Mouse (Mus musculus) liver, embryonic 15.5 days (tissue): ENCODE results near the gene BC025920. TPM values are rescaled to one million over a fixed set of nuclear protein-coding genes. Genes with fewer than 3 reads are reported as not detected.
"Not testable (repeated sequence)": the region's sequence is repeated elsewhere in the genome, so short reads cannot be mapped to it uniquely, and the experiment has no call there.

ENCODE experiments used
- ATAC-seq: fragments of 200-750 bp; cut with Nextera tagmentation; 2 replicates; pipeline ENCODE4 v1.8.0; 2017; ENCODE audit warnings: moderate number of reproducible peaks, mild to moderate bottlenecking, moderate library complexity; ENCODE audit not compliant: insufficient read depth
- H3K27ac ChIP-seq: fragments of 300-500 bp; sonication (generic); replicated peaks from 2 replicates; pipeline ENCODE4 v1.5.1; 2015; ENCODE audit warnings: mild to moderate bottlenecking, inconsistent platforms
- H3K27me3 ChIP-seq: fragments of 300-500 bp; sonication (generic); 2 replicates; pipeline ENCODE4 v1.6.1; 2015; ENCODE audit warnings: mild to moderate bottlenecking, inconsistent platforms
- H3K36me3 ChIP-seq: fragments of 300-500 bp; sonication (generic); replicated peaks from 2 replicates; pipeline ENCODE4 v1.6.1; 2015; ENCODE audit warnings: moderate library complexity, mild to moderate bottlenecking, inconsistent platforms
- H3K4me1 ChIP-seq: fragments of 300-500 bp; sonication (generic); replicated peaks from 2 replicates; pipeline ENCODE4 v1.6.1; 2015; ENCODE audit warnings: inconsistent platforms
- H3K4me2 ChIP-seq: fragments of 300-500 bp; sonication (generic); 2 replicates; pipeline ENCODE4 v1.6.1; 2015; ENCODE audit warnings: moderate library complexity, mild to moderate bottlenecking, inconsistent platforms
- H3K4me3 ChIP-seq: fragments of 300-500 bp; sonication (generic); replicated peaks from 2 replicates; pipeline ENCODE4 v1.5.1; 2015; ENCODE audit warnings: mild to moderate bottlenecking, inconsistent platforms
- H3K9ac ChIP-seq: fragments of 300-500 bp; sonication (generic); 2 replicates; pipeline ENCODE4 v1.6.1; 2015; ENCODE audit warnings: moderate library complexity, mild to moderate bottlenecking, inconsistent platforms
- H3K9me3 ChIP-seq: fragments of 300-500 bp; sonication (generic); replicated peaks from 2 replicates; pipeline ENCODE4 v1.6.1; 2016; ENCODE audit warnings: inconsistent platforms
- WGBS: fragments of 180-500 bp; shearing (Covaris S2); methylation state at CpG from one replicate; pipeline ENCODE4 v1.1.7; 2015; ENCODE audit warnings: mixed read lengths; ENCODE audit not compliant: insufficient replicate concordance; 5-methylcytosine and 5-hydroxymethylcytosine counted together
- polyA plus RNA-seq: library from polyadenylated mRNA; unstranded; fragments of >200 nt; fragmentation: Nextera tagmentation; extraction: Ambion mirVana; gene quantifications from 2 replicates; pipeline ENCODE4 v1.2.1, GENCODE M21; 2015

Gene BC025920
- polyA plus RNA-seq, 1 experiment from 2014 or later = 0.24 TPM

DNA sequence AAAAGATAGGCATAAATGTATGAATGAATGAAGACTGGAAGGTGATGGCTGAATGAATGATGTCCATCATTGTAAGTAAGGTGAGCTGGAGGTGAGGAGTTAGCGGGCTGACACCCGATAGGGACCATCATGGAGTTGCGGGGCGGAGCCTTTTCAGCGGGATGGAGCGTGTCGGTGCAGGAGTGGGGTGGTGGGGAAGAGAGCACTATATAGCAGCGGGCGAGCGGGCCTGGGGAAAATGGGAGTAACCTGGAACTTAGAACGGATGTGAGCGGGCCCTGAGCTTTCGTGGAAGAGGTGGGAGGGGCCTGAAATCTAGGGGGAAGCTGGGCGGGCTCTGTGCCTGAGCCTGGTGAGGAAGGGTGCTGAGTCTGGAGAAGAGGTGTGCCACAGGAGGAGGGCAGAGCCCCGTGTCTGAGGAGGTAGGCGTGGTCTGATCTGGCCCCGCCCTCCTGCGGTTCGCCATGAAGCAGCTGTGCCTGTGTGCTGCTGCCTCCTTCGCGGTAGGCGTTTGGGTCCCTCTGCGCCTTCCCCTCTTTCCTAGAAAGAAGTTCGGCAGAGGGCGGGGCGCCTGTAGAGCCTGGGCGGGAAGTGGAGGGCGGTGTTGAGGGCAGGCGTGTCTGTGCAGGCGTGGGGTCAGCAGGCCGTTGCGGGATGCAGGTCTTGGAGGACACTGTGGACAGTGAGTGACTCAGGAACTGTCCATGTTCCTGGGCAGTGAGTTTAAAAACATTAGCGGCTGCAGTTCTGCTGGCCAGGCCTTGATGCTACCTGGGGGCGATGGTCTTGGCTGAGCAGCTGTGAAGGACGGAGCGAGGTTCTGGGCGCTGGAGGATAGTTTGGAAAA, 27.4 kb downstream of the BC025920 start:
- peak overlapping the region; percentile 46 for H3K9ac ChIP-seq
- H3K9me3 ChIP-seq = no peaks in the 10 kb centered on the region
- H3K4me2 ChIP-seq = peak overlapping the region; percentile 86
- peaks cover 20% of the 10 kb centered on the region for H3K27me3 ChIP-seq
- peak overlapping the region; percentile 39 for H3K27ac ChIP-seq
- peak overlapping the region; percentile 53 for H3K4me3 ChIP-seq
- peaks cover 24% of the 10 kb centered on the region for H3K4me1 ChIP-seq
- ATAC-seq = peak; percentile 93
- 4% methylated on average over 37 of the region's 37 CpGs for WGBS
- no peaks in the 10 kb centered on the region for H3K36me3 ChIP-seq

- H3K4me1 ChIP-seq = peaks cover 24% of the 10 kb centered on the region
- no peak overlapping the region for H3K9ac ChIP-seq
- no peaks in the 10 kb centered on the region for H3K36me3 ChIP-seq
- no peak overlapping the region for H3K27ac ChIP-seq
- peaks cover 21% of the 10 kb centered on the region for H3K27me3 ChIP-seq
- ATAC-seq = no peak
- H3K4me3 ChIP-seq = no peak overlapping the region
- 10% methylated on average over 8 of the region's 8 CpGs for WGBS
- no peak overlapping the region for H3K4me2 ChIP-seq
- no peaks in the 10 kb centered on the region for H3K9me3 ChIP-seq
Measured at GRCm38 (mm10) chr10:81636338-81636737, 30.3 kb downstream of the BC025920 start.

- H3K4me2 ChIP-seq = no peak overlapping the region
- no peak overlapping the region for H3K4me3 ChIP-seq
- H3K27ac ChIP-seq = no peak overlapping the region
- WGBS = 55% methylated on average over 6 of the region's 6 CpGs
- H3K36me3 ChIP-seq = no peaks in the 10 kb centered on the region
- peaks cover 32% of the 10 kb centered on the region for H3K4me1 ChIP-seq
- ATAC-seq = no peak
- no peak overlapping the region for H3K9ac ChIP-seq
- H3K9me3 ChIP-seq = no peaks in the 10 kb centered on the region
- peaks cover 21% of the 10 kb centered on the region for H3K27me3 ChIP-seq
Measured at GRCm38 (mm10) chr10:81638101-81638500, 32.0 kb downstream of the BC025920 start.

- H3K9me3 ChIP-seq, H3K4me2 ChIP-seq, H3K9ac ChIP-seq, ATAC-seq, H3K4me3 ChIP-seq, H3K27ac ChIP-seq, H3K36me3 ChIP-seq: not testable (repeated sequence)
- H3K4me1 ChIP-seq = peaks cover 35% of the 10 kb centered on the region
- peaks cover 14% of the 10 kb centered on the region for H3K27me3 ChIP-seq
- WGBS = 62% methylated on average over 4 of the region's 4 CpGs
Measured at GRCm38 (mm10) chr10:81640825-81641224, 34.8 kb downstream of the BC025920 start.

DNA sequence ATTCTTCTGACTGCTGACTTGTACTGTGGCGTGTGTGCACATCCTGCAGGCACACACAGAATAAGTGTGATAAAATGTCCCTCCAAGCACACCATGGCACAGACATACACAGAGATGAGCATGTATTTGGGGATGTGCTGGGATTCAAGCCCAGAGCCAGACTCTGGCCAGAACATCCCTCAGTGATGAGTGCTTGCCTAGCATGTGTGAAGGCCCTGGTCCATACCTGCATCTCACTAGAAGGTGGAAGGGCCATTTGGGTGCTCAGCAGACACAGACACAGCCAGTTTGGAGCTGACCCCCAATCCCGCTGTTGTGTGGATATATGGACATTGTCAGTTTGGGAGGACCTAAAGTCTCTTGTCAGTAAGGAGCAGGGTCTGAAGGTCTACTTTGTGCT, 35.5 kb downstream of the BC025920 start:
- peaks cover 11% of the 10 kb centered on the region for H3K27me3 ChIP-seq
- 73% methylated on average over 2 of the region's 2 CpGs for WGBS
- no peak overlapping the region for H3K27ac ChIP-seq
- no peak overlapping the region for H3K4me2 ChIP-seq
- no peak overlapping the region for H3K9ac ChIP-seq
- H3K9me3 ChIP-seq = no peaks in the 10 kb centered on the region
- H3K4me3 ChIP-seq = no peak overlapping the region
- no peak for ATAC-seq
- H3K36me3 ChIP-seq = no peaks in the 10 kb centered on the region
- peaks cover 30% of the 10 kb centered on the region for H3K4me1 ChIP-seq

DNA sequence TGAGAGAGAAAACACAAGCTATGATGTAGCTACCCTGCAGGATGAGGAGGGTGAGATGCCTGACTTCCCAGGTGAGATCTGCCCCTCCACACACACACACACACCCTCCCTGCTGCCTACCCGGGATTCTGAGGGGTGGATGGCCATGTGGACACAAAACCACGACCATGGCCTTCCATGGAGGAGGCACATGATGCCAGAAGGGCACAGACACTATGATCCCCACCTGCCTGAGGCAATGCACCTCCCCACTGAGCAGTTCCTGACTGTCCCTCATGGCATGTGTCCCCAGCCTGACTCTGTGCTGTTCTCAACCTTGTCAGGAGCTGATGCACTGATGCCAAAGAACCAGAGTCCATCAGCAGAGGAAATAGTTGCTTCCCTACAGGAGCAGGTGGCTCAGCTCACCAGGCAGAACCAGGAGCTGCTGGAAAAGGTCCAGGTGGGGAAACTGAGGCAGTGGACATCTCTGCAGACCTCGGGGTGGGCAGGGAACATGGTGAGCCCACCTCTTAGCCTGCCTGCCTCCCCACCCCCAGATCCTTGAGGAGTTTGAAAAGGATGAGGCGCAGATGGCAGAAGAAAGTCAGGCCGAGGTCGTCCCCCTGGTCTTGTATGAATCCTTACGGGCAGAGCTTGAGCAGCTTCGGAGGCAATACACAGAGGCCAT, 36.0 kb downstream of the BC025920 start:
- H3K4me3 ChIP-seq = peak overlapping the region; percentile 78; the same call in 1 of the 2 replicates
- H3K27me3 ChIP-seq = peaks cover 9% of the 10 kb centered on the region
- H3K4me1 ChIP-seq = peaks cover 30% of the 10 kb centered on the region
- ATAC-seq = no peak
- no peaks in the 10 kb centered on the region for H3K9me3 ChIP-seq
- H3K36me3 ChIP-seq = no peaks in the 10 kb centered on the region
- WGBS = 70% methylated on average over 8 of the region's 8 CpGs
- peak overlapping the region; percentile 90; the same call in 1 of the 2 replicates for H3K27ac ChIP-seq
- peak overlapping the region; percentile 99 for H3K4me2 ChIP-seq
- peak overlapping the region; percentile 86; the same call in 1 of the 2 replicates for H3K9ac ChIP-seq

- WGBS = 17% methylated on average over 24 of the region's 24 CpGs
- H3K9me3 ChIP-seq = no peaks in the 10 kb centered on the region
- peak overlapping the region; percentile 99 for H3K4me2 ChIP-seq
- H3K36me3 ChIP-seq = no peaks in the 10 kb centered on the region
- peaks cover 7% of the 10 kb centered on the region for H3K27me3 ChIP-seq
- peak; percentile 42 for ATAC-seq
- peaks cover 30% of the 10 kb centered on the region for H3K4me1 ChIP-seq
- peak overlapping the region; percentile 90 for H3K27ac ChIP-seq
- peak overlapping the region; percentile 86 for H3K9ac ChIP-seq
- H3K4me3 ChIP-seq = peak overlapping the region; percentile 78
Measured at GRCm38 (mm10) chr10:81642648-81643448, 36.8 kb downstream of the BC025920 start.

GRCm38 (mm10) chr10:81643449-81644055, 37.5 kb downstream of the BC025920 start:
- 1% methylated on average over 74 of the region's 75 CpGs for WGBS
- peak overlapping the region; percentile 90 for H3K27ac ChIP-seq
- peak; percentile 88 for ATAC-seq

DNA sequence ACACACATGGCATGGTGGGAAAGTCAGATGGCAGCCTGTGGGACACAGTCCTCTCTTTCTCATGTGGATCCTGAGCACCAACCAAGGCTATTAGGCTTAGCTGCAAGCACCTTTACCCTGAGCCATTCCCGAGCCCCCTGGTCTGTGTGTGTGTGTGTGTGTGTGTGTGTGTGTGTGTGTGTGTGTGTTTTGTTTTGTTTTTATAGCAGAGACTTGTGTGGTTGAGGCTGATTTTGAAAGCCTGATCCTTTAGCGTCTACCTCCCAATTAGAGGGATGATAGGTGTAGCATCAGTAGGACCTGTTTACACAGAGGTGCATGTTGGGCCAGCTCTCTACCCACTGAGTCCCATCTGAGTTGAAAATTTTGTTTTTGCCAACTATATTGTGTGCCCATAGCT, 38.1 kb downstream of the BC025920 start:
- Histone ChIP-seq H3K27me3 (no peaks in the 10 kb centered on the region), H3K9me3 (no peaks in the 10 kb centered on the region), H3K27ac (peak overlapping the region; percentile 90), H3K36me3 (no peaks in the 10 kb centered on the region), H3K4me2 (peak overlapping the region; percentile 99), H3K4me1 (peaks cover 34% of the 10 kb centered on the region), H3K9ac (peak overlapping the region; percentile 86; the same call in 1 of the 2 replicates), H3K4me3 (peak overlapping the region; percentile 78)
- WGBS = 41% methylated on average over 2 of the region's 2 CpGs
- no peak for ATAC-seq

More at GRCm38 (mm10) chr10:81643449-81644055, 37.5 kb downstream of the BC025920 start:
- Histone ChIP-seq H3K36me3 (no peaks in the 10 kb centered on the region), H3K4me1 (peaks cover 32% of the 10 kb centered on the region), H3K27me3 (no peaks in the 10 kb centered on the region; the same call in 1 of the 2 replicates), H3K4me2 (peak overlapping the region; percentile 99), H3K9me3 (no peaks in the 10 kb centered on the region), H3K4me3 (peak overlapping the region; percentile 78), H3K9ac (peak overlapping the region; percentile 86)

DNA sequence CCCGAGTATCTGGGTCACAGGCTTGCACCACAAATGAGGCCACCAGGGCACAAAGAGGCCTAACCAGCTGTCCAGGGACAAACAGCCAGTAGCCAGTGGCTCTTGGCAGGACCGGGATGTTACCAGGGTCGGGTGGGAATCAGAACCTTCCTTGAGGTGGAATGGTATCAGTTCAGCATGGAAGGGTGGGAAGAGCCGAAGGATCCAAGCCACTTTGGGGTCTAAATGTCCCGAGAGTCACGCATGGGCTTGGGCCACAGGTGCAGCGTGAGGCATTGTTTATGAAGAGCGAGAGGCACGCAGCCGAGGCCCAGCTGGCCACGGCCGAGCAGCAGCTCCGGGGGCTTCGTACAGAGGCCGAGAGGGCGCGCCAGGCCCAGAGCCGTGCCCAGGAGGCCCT, 38.6 kb downstream of the BC025920 start:
- H3K4me3 ChIP-seq = no peak overlapping the region
- WGBS = 82% methylated on average over 18 of the region's 18 CpGs
- no peak for ATAC-seq
- H3K27ac ChIP-seq = no peak overlapping the region
- no peaks in the 10 kb centered on the region for H3K36me3 ChIP-seq
- no peak overlapping the region for H3K9ac ChIP-seq
- no peaks in the 10 kb centered on the region for H3K27me3 ChIP-seq
- 0 out of 2 replicates have a peak overlapping the region, but pooled peaks have one; percentile 99 for H3K4me2 ChIP-seq
- H3K4me1 ChIP-seq = peaks cover 34% of the 10 kb centered on the region
- H3K9me3 ChIP-seq = no peaks in the 10 kb centered on the region
